Mouse (Mus musculus) midbrain, embryonic 15.5 days (tissue): Measurements from ENCODE around the gene 1700012A03Rik. TPM values are rescaled to one million over a fixed set of nuclear protein-coding genes. Genes with fewer than 3 reads are reported as not detected.

Source experiments
- ATAC-seq: fragments of 200-750 bp; cut with Nextera tagmentation; replicated peaks from 2 replicates; pipeline ENCODE4 v1.8.0; 2017; ENCODE audit warnings: moderate TSS enrichment
- H3K27ac ChIP-seq: fragments of 300-500 bp; sonication (generic); 2 replicates; pipeline ENCODE4 v1.5.1; 2015; ENCODE audit warnings: mild to moderate bottlenecking, inconsistent platforms
- H3K27me3 ChIP-seq: fragments of 300-500 bp; sonication (generic); replicated peaks from 2 replicates; pipeline ENCODE4 v1.6.1; 2015; ENCODE audit warnings: inconsistent platforms
- H3K36me3 ChIP-seq: fragments of 300-500 bp; sonication (generic); replicated peaks from 2 replicates; pipeline ENCODE4 v1.6.1; 2015; ENCODE audit warnings: inconsistent platforms
- H3K4me1 ChIP-seq: fragments of 300-500 bp; sonication (generic); 2 replicates; pipeline ENCODE4 v1.6.1; 2015; ENCODE audit warnings: inconsistent platforms
- H3K4me2 ChIP-seq: fragments of 300-500 bp; sonication (generic); 2 replicates; pipeline ENCODE4 v1.6.1; 2015; ENCODE audit warnings: inconsistent platforms, mild to moderate bottlenecking, moderate library complexity
- H3K4me3 ChIP-seq: fragments of 300-500 bp; sonication (generic); 2 replicates; pipeline ENCODE4 v1.5.1; 2015; ENCODE audit warnings: mild to moderate bottlenecking, inconsistent platforms
- H3K9ac ChIP-seq: fragments of 300-500 bp; sonication (generic); 2 replicates; pipeline ENCODE4 v1.6.1; 2015; ENCODE audit warnings: mild to moderate bottlenecking, inconsistent platforms
- H3K9me3 ChIP-seq: fragments of 300-500 bp; sonication (generic); 2 replicates; pipeline ENCODE4 v1.6.1; 2016; ENCODE audit warnings: inconsistent platforms
- WGBS: fragments of 180-500 bp; shearing (Covaris S2); methylation state at CpG from one replicate; pipeline ENCODE4 v1.1.7; 2015; ENCODE audit warnings: mixed read lengths; 5-methylcytosine and 5-hydroxymethylcytosine counted together
- polyA plus RNA-seq: library from polyadenylated mRNA; unstranded; fragments of >200 nt; fragmentation: Nextera tagmentation; extraction: Ambion mirVana; gene quantifications from 2 replicates; pipeline ENCODE4 v1.2.1, GENCODE M21; 2015

Gene 1700012A03Rik
- not detected in 2 replicates for polyA plus RNA-seq

- no peak within 1 kb of the TSS for H3K4me3 ChIP-seq
- no peak for ATAC-seq
- H3K9me3 ChIP-seq = no peaks in the 10 kb centered on the region
- H3K27ac ChIP-seq = no peak within 1 kb of the TSS
- H3K4me1 ChIP-seq = no peaks in the 10 kb centered on the region
- no peak within 1 kb of the TSS for H3K9ac ChIP-seq
- no peaks in the 10 kb centered on the region for H3K27me3 ChIP-seq
- no peak within 1 kb of the TSS for H3K4me2 ChIP-seq
- H3K36me3 ChIP-seq = no peaks in the 10 kb centered on the region
- 88% methylated on average over 3 of the region's 3 CpGs for WGBS
These were observed at the start of gene 1700012A03Rik for GRCm38 (mm10) chr6:32049951-32050345. Gene 1700012A03Rik (plus strand): TSS chr6:32050246.

GRCm38 (mm10) chr6:32004228-32004627 lies 45.8 kb upstream of the 1700012A03Rik start:
- H3K4me3 ChIP-seq = no peak overlapping the region
- H3K9ac ChIP-seq = no peak overlapping the region
- WGBS = 83% methylated on average over 10 of the region's 10 CpGs
- no peaks in the 10 kb centered on the region for H3K36me3 ChIP-seq
- no peaks in the 10 kb centered on the region for H3K9me3 ChIP-seq
- no peak overlapping the region for H3K4me2 ChIP-seq
- no peaks in the 10 kb centered on the region for H3K27me3 ChIP-seq
- no peaks in the 10 kb centered on the region for H3K4me1 ChIP-seq
- H3K27ac ChIP-seq = no peak overlapping the region
- no peak for ATAC-seq

- Histone ChIP-seq H3K9me3 (no peaks in the 10 kb centered on the region), H3K4me3 (no peak overlapping the region), H3K4me1 (no peaks in the 10 kb centered on the region), H3K9ac (no peak overlapping the region), H3K27ac (no peak overlapping the region), H3K4me2 (no peak overlapping the region), H3K36me3 (no peaks in the 10 kb centered on the region), H3K27me3 (no peaks in the 10 kb centered on the region)
- WGBS = 76% methylated on average over 2 of the region's 2 CpGs
- ATAC-seq = no peak
These were observed 44.1 kb upstream of the 1700012A03Rik start for GRCm38 (mm10) chr6:32005914-32006313.

GRCm38 (mm10) chr6:32006382-32006781 lies 43.7 kb upstream of the 1700012A03Rik start:
- WGBS = 88% methylated on average over 6 of the region's 6 CpGs
- Histone ChIP-seq H3K27me3 (no peaks in the 10 kb centered on the region), H3K4me1 (no peaks in the 10 kb centered on the region), H3K27ac (no peak overlapping the region), H3K4me2 (no peak overlapping the region), H3K4me3 (no peak overlapping the region), H3K9ac (no peak overlapping the region), H3K9me3 (no peaks in the 10 kb centered on the region), H3K36me3 (no peaks in the 10 kb centered on the region)
- ATAC-seq = no peak

- no peaks in the 10 kb centered on the region for H3K4me1 ChIP-seq
- H3K4me3 ChIP-seq = no peak overlapping the region
- no peaks in the 10 kb centered on the region for H3K27me3 ChIP-seq
- 94% methylated on average over 3 of the region's 3 CpGs for WGBS
- H3K27ac ChIP-seq = no peak overlapping the region
- no peaks in the 10 kb centered on the region for H3K36me3 ChIP-seq
- H3K4me2 ChIP-seq = no peak overlapping the region
- no peak overlapping the region for H3K9ac ChIP-seq
- H3K9me3 ChIP-seq = no peaks in the 10 kb centered on the region
- no peak for ATAC-seq
These were observed 42.7 kb upstream of the 1700012A03Rik start for GRCm38 (mm10) chr6:32007336-32007735.

GRCm38 (mm10) chr6:32016841-32017240 lies 33.2 kb upstream of the 1700012A03Rik start:
- H3K9me3 ChIP-seq = no peaks in the 10 kb centered on the region
- H3K4me2 ChIP-seq = no peak overlapping the region
- H3K27ac ChIP-seq = no peak overlapping the region
- H3K36me3 ChIP-seq = no peaks in the 10 kb centered on the region
- no peaks in the 10 kb centered on the region for H3K4me1 ChIP-seq
- H3K27me3 ChIP-seq = no peaks in the 10 kb centered on the region
- ATAC-seq = no peak
- H3K4me3 ChIP-seq = no peak overlapping the region
- WGBS = 80% methylated on average over 7 of the region's 7 CpGs
- H3K9ac ChIP-seq = no peak overlapping the region

GRCm38 (mm10) chr6:32017406-32018104 lies 32.5 kb upstream of the 1700012A03Rik start:
- no peaks in the 10 kb centered on the region for H3K36me3 ChIP-seq
- H3K9me3 ChIP-seq = no peaks in the 10 kb centered on the region
- no peak overlapping the region for H3K4me3 ChIP-seq
- H3K4me1 ChIP-seq = no peaks in the 10 kb centered on the region
- ATAC-seq = 0 out of 2 replicates have a peak, but pooled peaks have one; percentile 52
- H3K4me2 ChIP-seq = no peak overlapping the region
- WGBS = 70% methylated on average over 14 of the region's 14 CpGs
- no peaks in the 10 kb centered on the region for H3K27me3 ChIP-seq
- no peak overlapping the region for H3K9ac ChIP-seq
- H3K27ac ChIP-seq = no peak overlapping the region

GRCm38 (mm10) chr6:32018105-32018446 lies 32.0 kb upstream of the 1700012A03Rik start:
- no peak overlapping the region for H3K9ac ChIP-seq
- no peaks in the 10 kb centered on the region for H3K9me3 ChIP-seq
- no peaks in the 10 kb centered on the region for H3K27me3 ChIP-seq
- H3K4me3 ChIP-seq = no peak overlapping the region
- no peaks in the 10 kb centered on the region for H3K36me3 ChIP-seq
- H3K4me1 ChIP-seq = no peaks in the 10 kb centered on the region
- H3K4me2 ChIP-seq = no peak overlapping the region
- no peak for ATAC-seq
- no peak overlapping the region for H3K27ac ChIP-seq
- WGBS = 72% methylated on average over 5 of the region's 5 CpGs

- WGBS = 82% methylated on average over 10 of the region's 10 CpGs
- Histone ChIP-seq H3K9me3 (no peaks in the 10 kb centered on the region), H3K9ac (no peak overlapping the region), H3K4me2 (no peak overlapping the region), H3K27me3 (no peaks in the 10 kb centered on the region), H3K27ac (no peak overlapping the region), H3K4me3 (no peak overlapping the region), H3K36me3 (no peaks in the 10 kb centered on the region), H3K4me1 (no peaks in the 10 kb centered on the region)
- no peak for ATAC-seq
These were observed 28.1 kb upstream of the 1700012A03Rik start for GRCm38 (mm10) chr6:32021853-32022536.

- H3K4me3 ChIP-seq = no peak overlapping the region
- H3K27me3 ChIP-seq = no peaks in the 10 kb centered on the region
- no peak for ATAC-seq
- no peaks in the 10 kb centered on the region for H3K36me3 ChIP-seq
- no peak overlapping the region for H3K27ac ChIP-seq
- H3K9ac ChIP-seq = no peak overlapping the region
- H3K4me2 ChIP-seq = no peak overlapping the region
- WGBS = 90% methylated on average over 1 of the region's 1 CpGs
- H3K4me1 ChIP-seq = no peaks in the 10 kb centered on the region
- no peaks in the 10 kb centered on the region for H3K9me3 ChIP-seq
These were observed 27.5 kb upstream of the 1700012A03Rik start for GRCm38 (mm10) chr6:32022537-32022869.

- Histone ChIP-seq H3K27ac (no peak overlapping the region), H3K27me3 (no peaks in the 10 kb centered on the region), H3K9me3 (no peaks in the 10 kb centered on the region), H3K4me1 (no peaks in the 10 kb centered on the region), H3K4me3 (no peak overlapping the region), H3K9ac (no peak overlapping the region), H3K4me2 (no peak overlapping the region), H3K36me3 (no peaks in the 10 kb centered on the region)
- WGBS = 86% methylated on average over 3 of the region's 3 CpGs
- no peak for ATAC-seq
These were observed 21.6 kb upstream of the 1700012A03Rik start for GRCm38 (mm10) chr6:32028228-32029009.

GRCm38 (mm10) chr6:32034226-32034625 lies 15.8 kb upstream of the 1700012A03Rik start:
- Histone ChIP-seq H3K4me3 (no peak overlapping the region), H3K36me3 (no peaks in the 10 kb centered on the region), H3K27me3 (no peaks in the 10 kb centered on the region), H3K4me2 (no peak overlapping the region), H3K9ac (no peak overlapping the region), H3K9me3 (no peaks in the 10 kb centered on the region), H3K4me1 (no peaks in the 10 kb centered on the region), H3K27ac (no peak overlapping the region)
- no peak for ATAC-seq
- 81% methylated on average over 2 of the region's 2 CpGs for WGBS
